Comparison of ENCODE assay signal across 26 mouse cellular contexts in genomic region chr10:10726501-10726900, GRCm38 (mm10). TPM values are rescaled to one million over a fixed set of nuclear protein-coding genes. Genes with fewer than 3 reads are reported as not detected.
"Had no signal": no experiment of that assay in that cellular context is flagged by ENCODE, and none has a peak within 500 bp of the region (broad histone marks: within the 10 kb centered on the region; RNA-seq: fewer than 3 reads in every experiment).

No protein-coding gene starts in this region.

- DNase-seq: gastrocnemius, postnatal 14 days; gastrocnemius, postnatal 36 days; heart, adult 11 months; heart, adult 2 months; heart, postnatal 10 days; heart, postnatal 4 days; kidney, adult 18-20 months; kidney, adult 8-10 months; kidney, postnatal 10 days; kidney, postnatal 25 days; kidney, postnatal 4 days; left cerebral cortex, postnatal 4 days had no signal

- ATAC-seq: hindbrain, embryonic 16.5 days; inflammation-experienced regulatory T-cells, adult 6 months; intestine, embryonic 15.5 days; intestine, postnatal 0 days; liver, embryonic 12.5 days had no signal

RNA-seq across cellular contexts. Expression of gene Gm10944, which starts 45.4 kb away (rescaled TPM):
- total RNA-seq: gastrocnemius, adult 18-20 months; gastrocnemius, adult 8-10 months; gastrocnemius, postnatal 14 days; gastrocnemius, postnatal 36 days; heart, adult 2 months; heart, postnatal 10 days; heart, postnatal 25 days; heart, postnatal 4 days; layer of hippocampus, adult 2 months; layer of hippocampus, postnatal 10 days; layer of hippocampus, postnatal 25 days; left cerebral cortex, adult 2 months; left cerebral cortex, postnatal 14 days; left cerebral cortex, postnatal 4 days; liver, adult 2 months had no signal
